Mouse (Mus musculus): ENCODE measurements at regions not wholly inside any gene's neighbourhood (a gene's known extent, or its start where the extent isn't known, plus 50 kb on each side); places are given as distances from the start of the nearest gene placed in this dataset.

DNA sequence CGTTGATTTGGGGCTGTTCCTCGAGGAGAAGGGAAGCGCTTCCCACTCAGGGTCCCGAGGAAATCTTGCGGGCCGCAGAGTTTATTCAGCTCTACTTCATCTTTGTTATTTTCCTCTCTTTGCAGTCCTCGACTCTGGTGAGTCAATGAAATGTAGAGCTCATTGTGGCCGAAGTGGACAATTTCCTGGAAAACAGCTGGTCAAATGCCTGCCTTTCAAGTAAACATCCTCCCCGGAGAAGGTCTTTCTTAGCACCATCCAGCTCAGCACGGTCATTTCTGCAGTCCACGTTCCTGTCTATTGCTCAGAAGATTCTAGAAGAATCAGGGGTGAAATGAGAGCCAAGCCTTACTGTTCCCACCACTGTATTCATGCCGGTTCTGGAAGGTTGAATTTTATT, 133.0 kb downstream of the Bcas1 start:
- Histone ChIP-seq H3K4me1 (replicated peaks; ENCODE audit: control insufficient read depth, insufficient read depth) (peaks cover 6% of the 10 kb centered on the region; the same call in 1 of the 2 replicates), H3K27me3 (ENCODE audit: control insufficient read depth, insufficient read depth, low read length) (no peaks in the 10 kb centered on the region), H3K9ac (ENCODE audit: low read length) (no peak overlapping the region), H3K9me3 (ENCODE audit: control insufficient read depth, low read length) (no peaks in the 10 kb centered on the region), H3K36me3 (ENCODE audit: control insufficient read depth, insufficient read depth, low read length) (no peaks in the 10 kb centered on the region), H3K27ac (replicated peaks) (no peak overlapping the region; the same call in none of the 2 replicates), H3K4me3 (ENCODE audit: low read depth, low read length) (no peak overlapping the region), H3K4me2 (replicated peaks; ENCODE audit: low read depth) (no peak overlapping the region)
- no peak for DNase-seq (ENCODE audit: low spot score)
- TF ChIP-seq EP300 (optimal IDR thresholded peaks at IDR 0.05) (no peak), CTCF (IDR thresholded peaks at IDR 0.05; ENCODE audit: low read depth) (no peak)
- no peak for ATAC-seq (ENCODE audit: low FRiP score, low TSS enrichment)
- 60% methylated on average over 12 of the region's 12 CpGs for WGBS

DNA sequence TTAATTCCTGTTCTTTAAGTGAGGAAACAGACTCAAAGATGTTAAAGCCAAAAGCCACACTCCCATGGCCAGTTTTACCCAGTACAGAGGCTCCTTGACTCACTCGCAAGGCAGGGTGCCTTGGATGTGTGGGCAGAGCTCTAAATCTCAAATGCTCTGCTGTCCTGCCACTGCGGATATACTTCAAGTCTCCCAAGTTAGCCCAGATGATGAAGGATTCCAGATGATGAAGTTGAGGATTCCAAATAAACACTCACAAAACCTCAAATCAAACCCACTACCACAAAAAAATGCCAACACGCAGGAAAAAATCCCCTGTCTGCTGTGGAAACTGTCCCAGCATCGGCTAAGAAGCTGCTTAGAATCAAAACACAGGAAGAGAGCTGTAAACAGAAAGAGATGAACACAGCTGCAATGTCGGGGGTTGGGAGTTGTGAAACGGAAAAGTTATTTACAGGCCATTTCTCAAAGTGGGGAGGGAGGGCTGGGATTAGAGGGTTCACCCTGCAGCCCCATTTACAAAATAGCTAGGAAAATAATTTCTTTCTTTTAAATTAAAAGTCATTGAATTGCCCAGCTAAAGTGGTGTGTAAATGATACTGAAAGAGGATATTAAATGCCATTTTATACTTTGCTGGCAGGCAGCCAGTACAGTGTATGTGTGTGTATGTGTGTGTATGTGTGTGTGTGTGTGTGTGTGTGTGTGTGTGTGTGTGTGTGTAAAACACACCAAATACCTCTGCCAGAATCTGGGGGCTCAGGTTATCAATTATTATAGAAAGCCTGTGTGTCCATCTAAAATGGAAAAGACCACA, 135.6 kb downstream of the Bcas1 start:
- peak overlapping the region; percentile 30 for H3K27ac ChIP-seq (replicated peaks)

DNA sequence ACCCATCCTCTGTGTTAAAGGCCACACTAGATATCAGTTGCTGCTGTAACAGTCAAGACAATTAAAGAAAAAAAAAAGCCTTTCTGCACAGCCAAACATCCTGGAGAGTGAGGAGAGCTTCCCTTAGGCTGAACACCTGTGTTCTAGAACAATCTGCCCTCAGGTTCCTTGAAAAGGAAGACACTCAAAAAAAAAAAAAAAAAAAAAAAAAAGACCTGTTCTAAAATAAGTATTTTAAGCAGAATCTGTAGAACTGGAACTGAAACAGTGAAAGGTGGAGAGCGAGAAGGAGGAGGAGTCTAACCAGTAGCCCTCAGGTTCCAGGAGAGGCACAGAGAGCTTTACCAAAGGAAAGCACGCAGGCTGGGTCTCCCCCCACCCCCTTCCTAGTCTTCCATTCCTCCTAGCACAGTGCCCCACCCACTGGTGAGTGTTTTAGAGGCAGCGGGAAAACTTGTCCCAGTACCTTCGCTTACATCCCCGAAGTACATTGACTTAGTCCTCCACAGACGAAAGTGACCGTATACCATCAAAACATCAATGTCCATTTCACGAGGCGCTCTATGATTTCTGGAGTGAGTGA, 138.2 kb downstream of the Bcas1 start:
- Histone ChIP-seq H3K27me3 (ENCODE audit: control insufficient read depth, insufficient read depth, low read length) (no peaks in the 10 kb centered on the region), H3K4me2 (replicated peaks; ENCODE audit: low read depth) (no peak overlapping the region), H3K9ac (ENCODE audit: low read length) (no peak overlapping the region), H3K4me3 (ENCODE audit: low read depth, low read length) (no peak overlapping the region), H3K9me3 (ENCODE audit: control insufficient read depth, low read length) (no peaks in the 10 kb centered on the region), H3K4me1 (replicated peaks; ENCODE audit: control insufficient read depth, insufficient read depth) (peaks cover 10% of the 10 kb centered on the region), H3K36me3 (ENCODE audit: control insufficient read depth, insufficient read depth, low read length) (no peaks in the 10 kb centered on the region), H3K27ac (replicated peaks) (no peak overlapping the region)
- no peak for ATAC-seq (ENCODE audit: low FRiP score, low TSS enrichment)
- no peak for DNase-seq (ENCODE audit: low spot score)
- 79% methylated on average over 9 of the region's 9 CpGs for WGBS
- TF ChIP-seq EP300 (optimal IDR thresholded peaks at IDR 0.05) (no peak), CTCF (IDR thresholded peaks at IDR 0.05; ENCODE audit: low read depth) (no peak)

More for the DNA sequence above, 135.6 kb downstream of the Bcas1 start:
- Histone ChIP-seq H3K27me3 (ENCODE audit: control insufficient read depth, insufficient read depth, low read length) (no peaks in the 10 kb centered on the region), H3K4me2 (replicated peaks; ENCODE audit: low read depth) (0 out of 2 replicates have a peak overlapping the region, but pooled peaks have one; percentile 8), H3K4me1 (replicated peaks; ENCODE audit: control insufficient read depth, insufficient read depth) (peaks cover 6% of the 10 kb centered on the region; the same call in 1 of the 2 replicates), H3K9me3 (ENCODE audit: control insufficient read depth, low read length) (no peaks in the 10 kb centered on the region), H3K9ac (ENCODE audit: low read length) (no peak overlapping the region), H3K36me3 (ENCODE audit: control insufficient read depth, insufficient read depth, low read length) (no peaks in the 10 kb centered on the region), H3K4me3 (ENCODE audit: low read depth, low read length) (no peak overlapping the region)
- TF ChIP-seq CTCF (IDR thresholded peaks at IDR 0.05; ENCODE audit: low read depth), result no peak
- TF ChIP-seq EP300 (optimal IDR thresholded peaks at IDR 0.05), result peak; percentile 24
- DNase-seq (ENCODE audit: low spot score), result no peak
- no peak for ATAC-seq (ENCODE audit: low FRiP score, low TSS enrichment)
- 38% methylated on average over 6 of the region's 6 CpGs for WGBS

GRCm38 (mm10) chr2:170288787-170289186, 138.9 kb downstream of the Bcas1 start:
- no peaks in the 10 kb centered on the region for H3K36me3 ChIP-seq (ENCODE audit: control insufficient read depth, insufficient read depth, low read length)
- no peak overlapping the region for H3K27ac ChIP-seq (replicated peaks)
- peaks cover 10% of the 10 kb centered on the region for H3K4me1 ChIP-seq (replicated peaks; ENCODE audit: control insufficient read depth, insufficient read depth)
- no peak for ATAC-seq (ENCODE audit: low FRiP score, low TSS enrichment)
- 84% methylated on average over 7 of the region's 7 CpGs for WGBS
- no peak overlapping the region for H3K4me3 ChIP-seq (ENCODE audit: low read depth, low read length)
- no peaks in the 10 kb centered on the region for H3K27me3 ChIP-seq (ENCODE audit: control insufficient read depth, insufficient read depth, low read length)
- DNase-seq (ENCODE audit: low spot score), result no peak
- no peak overlapping the region for H3K4me2 ChIP-seq (replicated peaks; ENCODE audit: low read depth)
- H3K9ac ChIP-seq (ENCODE audit: low read length), result no peak overlapping the region
- TF ChIP-seq CTCF (IDR thresholded peaks at IDR 0.05; ENCODE audit: low read depth), result no peak
- TF ChIP-seq EP300 (optimal IDR thresholded peaks at IDR 0.05), result no peak
- H3K9me3 ChIP-seq (ENCODE audit: control insufficient read depth, low read length), result no peaks in the 10 kb centered on the region

- H3K9ac ChIP-seq (ENCODE audit: low read length), result no peak overlapping the region
- peaks cover 10% of the 10 kb centered on the region for H3K4me1 ChIP-seq (replicated peaks; ENCODE audit: control insufficient read depth, insufficient read depth)
- no peak for ATAC-seq (ENCODE audit: low FRiP score, low TSS enrichment)
- 0 out of 2 replicates have a peak overlapping the region, but pooled peaks have one; percentile 8 for H3K4me2 ChIP-seq (replicated peaks; ENCODE audit: low read depth)
- 38% methylated on average over 11 of the region's 11 CpGs for WGBS
- H3K9me3 ChIP-seq (ENCODE audit: control insufficient read depth, low read length), result no peaks in the 10 kb centered on the region
- no peaks in the 10 kb centered on the region for H3K27me3 ChIP-seq (ENCODE audit: control insufficient read depth, insufficient read depth, low read length)
- TF ChIP-seq CTCF (IDR thresholded peaks at IDR 0.05; ENCODE audit: low read depth) (no peak), EP300 (optimal IDR thresholded peaks at IDR 0.05) (no peak)
- no peak overlapping the region; the same call in 1 of the 2 replicates for H3K27ac ChIP-seq (replicated peaks)
- H3K4me3 ChIP-seq (ENCODE audit: low read depth, low read length), result no peak overlapping the region
- H3K36me3 ChIP-seq (ENCODE audit: control insufficient read depth, insufficient read depth, low read length), result no peaks in the 10 kb centered on the region
- no peak for DNase-seq (ENCODE audit: low spot score)
These were observed 139.4 kb downstream of the Bcas1 start for GRCm38 (mm10) chr2:170288196-170288595.
